In the genomic region with DNA sequence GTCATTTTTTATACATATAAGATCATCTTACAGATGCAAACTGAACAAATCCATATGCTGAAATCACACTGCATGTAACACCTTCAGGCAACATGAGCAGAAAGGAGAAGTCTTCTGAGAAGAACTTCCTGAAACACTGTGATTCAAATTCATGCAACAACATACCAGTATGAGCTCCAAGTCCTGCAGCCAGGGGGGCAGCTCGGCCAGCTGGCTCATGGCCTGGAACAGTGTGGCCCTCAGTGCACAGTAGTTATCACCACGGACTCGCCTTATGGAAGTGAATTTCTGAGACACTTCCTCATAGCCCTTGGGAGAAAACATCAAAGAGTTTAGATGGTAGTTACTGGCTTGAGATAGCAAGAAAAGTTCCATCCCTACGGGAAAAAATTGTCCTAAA, we compare ENCODE assay signal across 9 mouse cellular contexts. TPM values are rescaled to one million over a fixed set of nuclear protein-coding genes. Genes with fewer than 3 reads are reported as not detected.
DNase-seq lines count a peak whose midpoint lies in the region; ATAC-seq lines count a peak whose summit lies in the region.
"Had no signal": no experiment of that assay in that cellular context is flagged by ENCODE, and none has a peak within 500 bp of the region (broad histone marks: within the 10 kb centered on the region; RNA-seq: fewer than 3 reads in every experiment).

No protein-coding gene starts in this region.

- ATAC-seq in CD4-positive, CD25-positive, alpha-beta regulatory T cell, adult 4 months = no peak
- ATAC-seq: Patski had no signal

- DNase-seq in adrenal gland, postnatal 10 days = peak; percentile 45
- no peak for DNase-seq in adrenal gland, postnatal 4 days (ENCODE audit: low spot score in 2 of 2)
- peak; percentile 33 for DNase-seq in ovary, adult 18-20 months (ENCODE audit: low spot score)
- no peak for DNase-seq in ovary, postnatal 10 days (ENCODE audit: low spot score)
- peak; percentile 63 for DNase-seq in heart, postnatal 25 days (ENCODE audit: low spot score)
- DNase-seq in retina, postnatal 1 day = no peak
- no peak for DNase-seq in spleen, adult 12 weeks (ENCODE audit: low spot score)

- intact Hi-C loops in heart, postnatal 25 days (cut with DNase I) = no loop called here

RNA-seq across cellular contexts. Expression of a gene that starts 14.3 kb away (rescaled TPM):
- 10 to 100 TPM; 32.8 to 35.7 TPM for total RNA-seq in adrenal gland, postnatal 10 days (2021)
- total RNA-seq in adrenal gland, postnatal 4 days (2021) = 10 to 100 TPM; 42.7 to 43.5 TPM
- total RNA-seq in heart, postnatal 25 days (2021) = 10 to 100 TPM; 22.4 to 26.8 TPM
- polyA plus RNA-seq in CD4-positive, CD25-positive, alpha-beta regulatory T cell, adult 4 months (2017; shearing (Covaris generic)) = 10 to 100 TPM; 10.7 to 10.8 TPM

Comparison
In these comparisons a context has a peak if more than half of its experiments do, and no peak if none do; other contexts are left out.
1. DNase-seq: peak in adrenal gland, postnatal 10 days (single experiment), ovary, adult 18-20 months (single experiment) and heart, postnatal 25 days (single experiment); none in adrenal gland, postnatal 4 days (0 of 2), ovary, postnatal 10 days (single experiment), retina, postnatal 1 day (single experiment) and spleen, adult 12 weeks (single experiment).